Mouse (Mus musculus) stomach, embryonic 15.5 days (tissue): Measurements from ENCODE around the gene Parp14. TPM values are rescaled to one million over a fixed set of nuclear protein-coding genes. Genes with fewer than 3 reads are reported as not detected.

ENCODE experiments used
- ATAC-seq: fragments of 200-750 bp; cut with Nextera tagmentation; 2 replicates; pipeline ENCODE4 v1.8.0; 2017; ENCODE audit warnings: low read depth, moderate number of reproducible peaks, moderate TSS enrichment; ENCODE audit not compliant: insufficient read depth, low FRiP score
- H3K27ac ChIP-seq: fragments of 300-500 bp; sonication (generic); 2 replicates; pipeline ENCODE4 v1.5.1; 2015; ENCODE audit warnings: mild to moderate bottlenecking, inconsistent platforms
- H3K27me3 ChIP-seq: fragments of 300-500 bp; sonication (generic); replicated peaks from 2 replicates; pipeline ENCODE4 v1.6.1; 2015; ENCODE audit warnings: inconsistent platforms
- H3K36me3 ChIP-seq: fragments of 300-500 bp; sonication (generic); 2 replicates; pipeline ENCODE4 v1.6.1; 2015; ENCODE audit warnings: inconsistent platforms
- H3K4me1 ChIP-seq: fragments of 300-500 bp; sonication (generic); 2 replicates; pipeline ENCODE4 v1.6.1; 2015; ENCODE audit warnings: inconsistent platforms
- H3K4me2 ChIP-seq: fragments of 300-500 bp; sonication (generic); 2 replicates; pipeline ENCODE4 v1.6.1; 2015; ENCODE audit warnings: mild to moderate bottlenecking, inconsistent platforms
- H3K4me3 ChIP-seq: fragments of 300-500 bp; sonication (generic); replicated peaks from 2 replicates; pipeline ENCODE4 v1.5.1; 2015; ENCODE audit warnings: inconsistent platforms
- H3K9ac ChIP-seq: fragments of 300-500 bp; sonication (generic); 2 replicates; pipeline ENCODE4 v1.6.1; 2015; ENCODE audit warnings: inconsistent platforms
- H3K9me3 ChIP-seq: fragments of 300-500 bp; sonication (generic); 2 replicates; pipeline ENCODE4 v1.6.1; 2016; ENCODE audit warnings: inconsistent platforms
- WGBS: fragments of 180-500 bp; shearing (Covaris S2); methylation state at CpG from one replicate; pipeline ENCODE4 v1.1.7; 2015; 5-methylcytosine and 5-hydroxymethylcytosine counted together
- polyA plus RNA-seq: library from polyadenylated mRNA; unstranded; fragments of >200 nt; fragmentation: Nextera tagmentation; extraction: Ambion mirVana; gene quantifications from 2 replicates; pipeline ENCODE4 v1.2.1, GENCODE M21; 2015

The Parp14 gene
- 1.8 and 2.3 TPM in 2 replicates for polyA plus RNA-seq

DNA sequence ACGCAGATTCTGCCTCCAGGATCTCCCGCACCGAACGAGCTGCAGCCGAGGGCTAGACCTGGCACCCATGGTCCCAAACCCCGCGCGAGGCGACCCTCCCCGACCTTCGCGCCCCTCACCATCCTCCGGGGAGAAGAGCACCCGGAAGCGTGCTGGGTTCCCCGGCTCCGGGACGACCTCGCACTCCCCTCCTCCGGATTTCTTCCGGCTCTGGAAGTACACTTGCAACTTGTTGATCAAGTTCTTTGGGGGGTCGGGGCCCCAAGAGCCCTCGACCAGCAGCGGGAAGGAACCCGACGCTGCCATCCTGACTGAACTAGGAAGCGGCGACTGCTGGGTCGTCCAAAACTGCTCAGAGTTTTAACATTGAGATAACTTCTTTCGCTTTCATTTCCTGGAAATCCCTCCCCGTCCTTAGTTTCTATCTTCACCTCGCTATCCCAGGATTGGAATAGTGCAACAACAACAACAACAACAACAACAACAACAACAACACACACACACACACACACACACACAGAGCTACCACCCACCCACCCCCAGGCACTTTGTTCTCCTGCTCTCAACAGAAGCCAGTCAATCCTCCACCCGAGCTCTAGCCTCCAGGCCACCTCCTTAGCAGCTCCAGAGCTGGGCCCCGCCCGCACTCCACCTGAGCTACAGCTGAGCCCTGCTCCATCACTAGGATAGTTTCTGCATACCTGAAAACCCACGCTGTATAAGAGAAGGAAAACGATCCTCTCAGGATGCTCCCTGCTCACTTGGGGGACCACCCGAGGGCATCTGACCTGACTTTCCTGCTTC is at the start of gene Parp14:
TSS of gene Parp14 (minus strand) at position 497 of the 804 bp plus-strand sequence.
- Histone ChIP-seq H3K4me3 (peak within 1 kb of the TSS; percentile 75), H3K4me2 (peak within 1 kb of the TSS; percentile 76), H3K9ac (peak within 1 kb of the TSS; percentile 60), H3K27ac (no peak within 1 kb of the TSS), H3K4me1 (0 out of 2 replicates have a peak, but pooled peaks cover 4% of the 10 kb centered on the region), H3K36me3 (no peaks in the 10 kb centered on the region), H3K27me3 (no peaks in the 10 kb centered on the region), H3K9me3 (no peaks in the 10 kb centered on the region)
- ATAC-seq, result peak; percentile 79
- WGBS, result 1% methylated on average over 37 of the region's 38 CpGs

DNA sequence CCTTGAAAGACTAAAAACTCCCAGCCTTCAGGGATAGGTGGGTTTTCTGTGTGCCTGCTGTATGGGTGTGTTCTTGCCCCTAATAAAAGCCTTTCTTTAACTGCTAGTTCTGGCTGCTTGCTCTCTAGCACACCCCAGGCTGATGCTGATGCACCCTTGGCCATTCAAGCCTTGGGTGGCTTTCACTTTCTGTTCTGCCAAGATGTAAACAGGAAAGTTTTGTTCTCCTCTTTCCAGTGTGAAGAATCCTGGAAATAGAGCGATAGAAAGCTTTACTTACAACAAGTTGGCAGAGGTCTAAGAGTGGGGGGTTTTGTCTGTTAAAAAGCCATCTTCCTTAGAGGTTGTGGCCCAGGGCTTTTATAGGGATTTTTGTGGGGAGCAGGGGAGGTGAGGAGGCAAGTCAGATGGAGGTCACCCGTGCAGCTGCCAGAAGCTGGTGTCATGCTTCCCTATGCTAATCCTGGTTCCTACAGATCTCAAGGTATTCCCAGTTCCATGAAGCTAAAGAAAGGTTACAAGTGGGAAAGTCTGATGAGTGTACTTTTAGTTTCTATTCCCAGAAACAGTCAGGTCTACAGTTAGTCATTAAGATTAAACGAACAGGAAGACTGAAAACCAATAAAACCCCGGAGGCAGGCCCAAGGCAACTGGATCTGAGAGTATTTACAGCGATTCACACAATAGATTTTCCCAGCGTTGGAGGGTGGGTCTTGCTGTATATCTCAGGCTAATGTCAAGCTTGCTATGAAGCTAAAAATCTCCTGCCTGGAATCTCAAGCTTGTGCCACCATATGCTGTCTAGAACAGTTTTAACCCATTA is 47.6 kb upstream of the Parp14 start:
- Histone ChIP-seq H3K4me3 (no peak overlapping the region), H3K9me3 (no peaks in the 10 kb centered on the region), H3K9ac (no peak overlapping the region), H3K36me3 (no peaks in the 10 kb centered on the region), H3K4me1 (no peaks in the 10 kb centered on the region), H3K27me3 (no peaks in the 10 kb centered on the region), H3K4me2 (no peak overlapping the region), H3K27ac (no peak overlapping the region)
- WGBS, result 81% methylated on average over 6 of the region's 6 CpGs
- no peak for ATAC-seq

DNA sequence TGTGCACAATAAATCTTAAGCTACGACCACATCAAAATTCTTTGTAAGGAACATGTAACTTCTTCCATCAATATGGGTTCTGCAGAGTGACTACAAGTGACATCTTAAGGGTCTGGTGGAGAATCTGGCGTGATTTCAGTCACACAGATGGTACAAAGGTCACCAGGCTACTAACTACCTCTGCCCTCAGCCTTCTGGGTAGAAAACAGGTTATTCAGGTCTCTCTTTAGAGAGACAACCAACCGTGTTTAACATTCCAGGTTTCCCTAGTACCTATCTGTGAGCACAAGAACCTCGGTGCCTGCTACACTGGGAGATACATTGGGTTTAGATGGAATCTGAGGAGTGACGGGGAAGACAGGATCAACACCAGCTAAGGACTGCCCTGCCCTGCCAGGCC is 43.0 kb upstream of the Parp14 start:
- Histone ChIP-seq H3K4me2 (no peak overlapping the region), H3K4me1 (no peaks in the 10 kb centered on the region), H3K9ac (no peak overlapping the region), H3K27me3 (no peaks in the 10 kb centered on the region), H3K36me3 (no peaks in the 10 kb centered on the region), H3K27ac (no peak overlapping the region), H3K4me3 (no peak overlapping the region), H3K9me3 (no peaks in the 10 kb centered on the region)
- 56% methylated on average over 5 of the region's 5 CpGs for WGBS
- ATAC-seq, result no peak; the same call in 1 of the 2 replicates

DNA sequence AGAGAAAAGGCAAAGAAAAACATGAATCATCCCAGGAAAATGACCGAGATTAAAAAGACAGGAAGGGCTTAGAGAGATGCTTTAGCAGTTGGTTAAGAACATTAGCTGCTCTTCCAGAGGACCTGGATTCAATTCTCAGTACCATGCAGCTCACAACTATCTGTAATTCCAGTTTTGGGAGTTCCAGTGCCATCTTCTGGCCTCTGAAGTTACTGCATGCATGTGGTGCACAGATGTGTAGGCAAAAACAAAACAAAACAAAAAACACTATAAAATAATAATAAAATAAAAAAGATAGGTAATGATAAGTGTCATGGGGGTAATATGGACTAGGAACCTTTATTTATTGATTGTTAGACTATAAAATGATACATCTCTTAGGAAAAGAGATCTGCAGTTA is 42.2 kb upstream of the Parp14 start:
- no peak overlapping the region for H3K27ac ChIP-seq
- H3K4me2 ChIP-seq, result no peak overlapping the region
- no peak for ATAC-seq
- no peak overlapping the region for H3K9ac ChIP-seq
- H3K36me3 ChIP-seq, result no peaks in the 10 kb centered on the region
- WGBS, result 54% methylated on average over 1 of the region's 1 CpGs
- no peaks in the 10 kb centered on the region for H3K9me3 ChIP-seq
- H3K4me1 ChIP-seq, result no peaks in the 10 kb centered on the region
- no peaks in the 10 kb centered on the region for H3K27me3 ChIP-seq
- no peak overlapping the region for H3K4me3 ChIP-seq

DNA sequence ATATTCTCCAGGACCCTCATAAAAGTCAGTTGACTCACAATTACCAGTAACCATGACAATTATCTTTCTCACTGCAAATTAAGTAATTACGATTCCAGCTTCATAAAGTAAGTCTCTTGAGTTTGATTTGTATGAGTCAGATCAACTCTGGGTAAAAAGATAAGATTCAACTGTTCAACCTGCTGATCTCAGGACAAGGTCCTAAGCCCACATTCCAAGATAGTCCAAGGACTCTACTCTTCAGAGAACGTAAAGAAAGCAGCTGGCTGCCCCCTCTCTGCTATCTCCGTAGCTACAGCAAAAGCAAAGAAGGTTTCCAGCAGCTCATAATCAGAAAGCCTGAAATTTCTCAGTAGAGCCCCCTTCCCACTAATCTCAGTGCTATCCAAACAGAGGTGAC is 40.1 kb upstream of the Parp14 start:
- H3K27me3 ChIP-seq, result no peaks in the 10 kb centered on the region
- no peak overlapping the region for H3K4me3 ChIP-seq
- ATAC-seq, result no peak
- no peak overlapping the region for H3K9ac ChIP-seq
- no peak overlapping the region for H3K4me2 ChIP-seq
- 68% methylated on average over 3 of the region's 3 CpGs for WGBS
- no peaks in the 10 kb centered on the region for H3K9me3 ChIP-seq
- no peaks in the 10 kb centered on the region for H3K4me1 ChIP-seq
- H3K36me3 ChIP-seq, result no peaks in the 10 kb centered on the region
- H3K27ac ChIP-seq, result no peak overlapping the region

DNA sequence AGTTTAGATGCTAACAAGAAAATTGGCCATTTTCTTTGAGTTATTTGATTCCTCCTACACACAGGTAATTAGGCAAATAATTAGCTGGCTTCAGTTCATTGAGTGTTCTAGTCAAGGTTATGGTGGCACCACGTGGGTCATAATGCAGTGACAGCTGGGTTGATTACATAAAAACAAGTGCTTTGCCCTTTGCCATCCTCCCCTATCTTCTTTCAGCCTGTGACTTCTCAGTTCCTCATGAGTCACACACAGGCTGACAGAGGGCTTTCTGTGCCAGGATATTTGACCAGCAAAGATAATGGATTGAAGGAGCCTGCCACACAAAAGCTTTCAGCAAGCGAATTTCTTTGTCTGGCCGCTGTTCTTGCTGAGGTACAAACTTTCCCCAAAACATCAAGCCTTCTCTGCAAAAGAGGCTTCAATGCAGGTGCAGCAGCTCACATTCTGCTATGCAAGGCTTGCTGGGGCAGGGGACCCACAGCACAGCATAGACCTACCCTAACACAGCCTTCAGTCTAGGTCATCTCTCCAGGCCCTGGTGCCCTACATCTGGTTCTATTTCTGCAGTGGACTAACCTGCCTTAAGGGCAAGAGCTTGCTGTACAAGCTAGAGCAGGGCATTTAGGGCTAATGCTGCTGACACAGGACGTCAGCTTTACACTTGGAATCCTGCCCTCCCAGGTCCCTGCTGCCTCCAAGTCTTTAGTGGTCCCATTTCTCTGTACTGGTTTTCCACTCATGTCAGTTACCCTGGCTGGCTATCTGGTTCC is 36.3 kb upstream of the Parp14 start:
- Histone ChIP-seq H3K4me2 (no peak overlapping the region), H3K9me3 (no peaks in the 10 kb centered on the region), H3K27me3 (no peaks in the 10 kb centered on the region), H3K4me3 (no peak overlapping the region), H3K9ac (no peak overlapping the region), H3K4me1 (no peaks in the 10 kb centered on the region), H3K36me3 (no peaks in the 10 kb centered on the region), H3K27ac (no peak overlapping the region)
- WGBS, result 50% methylated on average over 4 of the region's 4 CpGs
- ATAC-seq, result no peak

DNA sequence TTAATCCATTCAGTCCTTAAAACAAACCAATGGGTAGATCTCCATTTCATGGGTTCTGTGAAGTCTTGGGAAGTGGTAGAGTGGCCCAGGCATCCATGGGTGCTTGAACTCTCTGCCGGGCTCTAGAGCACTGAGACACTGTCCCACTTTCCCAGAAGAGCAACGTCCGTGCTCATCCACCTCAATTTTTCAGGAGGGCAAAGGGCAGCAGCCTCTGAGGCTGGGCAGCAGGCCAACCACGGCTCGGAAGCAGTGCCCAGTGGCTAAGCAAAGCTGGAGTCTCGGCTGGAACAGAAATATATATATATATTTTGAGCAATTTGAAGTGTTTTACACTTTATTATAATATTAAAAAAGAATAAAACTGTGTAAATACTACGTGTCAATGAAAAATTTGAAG is 35.5 kb upstream of the Parp14 start:
- no peak overlapping the region for H3K27ac ChIP-seq
- ATAC-seq, result no peak
- no peaks in the 10 kb centered on the region for H3K36me3 ChIP-seq
- H3K27me3 ChIP-seq, result no peaks in the 10 kb centered on the region
- WGBS, result 67% methylated on average over 7 of the region's 7 CpGs
- H3K4me2 ChIP-seq, result no peak overlapping the region
- H3K9me3 ChIP-seq, result no peaks in the 10 kb centered on the region
- no peaks in the 10 kb centered on the region for H3K4me1 ChIP-seq
- no peak overlapping the region for H3K9ac ChIP-seq
- no peak overlapping the region for H3K4me3 ChIP-seq

DNA sequence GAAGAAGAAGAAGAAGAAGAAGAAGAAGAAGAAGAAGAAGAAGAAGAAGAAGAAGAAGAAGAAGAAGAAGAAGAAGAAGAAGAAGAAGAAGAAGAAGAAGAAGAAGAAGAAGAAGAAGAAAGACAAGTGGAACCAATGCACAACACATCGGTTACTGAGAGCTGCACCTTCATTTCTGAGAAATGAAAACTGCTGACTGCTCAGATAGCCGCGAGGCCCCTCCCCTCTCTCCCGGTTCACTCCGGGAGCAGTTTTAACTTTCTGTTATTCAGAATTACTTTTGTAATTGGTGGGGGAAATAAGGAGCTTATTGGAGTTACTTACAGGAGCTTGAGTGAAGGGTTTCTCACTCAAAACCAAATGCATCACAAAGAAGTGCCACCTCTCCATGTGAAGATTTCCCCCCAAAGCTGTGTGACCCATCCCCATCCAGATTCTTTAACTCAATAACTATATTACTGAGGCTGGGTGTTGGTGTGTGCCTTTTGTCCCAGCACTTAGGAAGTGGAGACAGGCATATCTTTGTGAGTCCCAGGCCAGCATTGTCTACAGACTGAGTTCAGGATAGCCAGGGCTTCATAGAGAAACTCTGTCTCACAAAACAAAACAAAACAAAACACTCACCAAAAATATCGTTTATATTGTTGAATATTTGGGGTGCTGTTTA is 34.6 kb upstream of the Parp14 start:
- no peak overlapping the region for H3K4me3 ChIP-seq
- ATAC-seq, result no peak
- H3K36me3 ChIP-seq, result no peaks in the 10 kb centered on the region
- H3K4me2 ChIP-seq, result no peak overlapping the region
- H3K4me1 ChIP-seq, result no peaks in the 10 kb centered on the region
- H3K27me3 ChIP-seq, result no peaks in the 10 kb centered on the region
- no peak overlapping the region for H3K27ac ChIP-seq
- no peak overlapping the region for H3K9ac ChIP-seq
- no peaks in the 10 kb centered on the region for H3K9me3 ChIP-seq
- WGBS, result 68% methylated on average over 6 of the region's 6 CpGs

DNA sequence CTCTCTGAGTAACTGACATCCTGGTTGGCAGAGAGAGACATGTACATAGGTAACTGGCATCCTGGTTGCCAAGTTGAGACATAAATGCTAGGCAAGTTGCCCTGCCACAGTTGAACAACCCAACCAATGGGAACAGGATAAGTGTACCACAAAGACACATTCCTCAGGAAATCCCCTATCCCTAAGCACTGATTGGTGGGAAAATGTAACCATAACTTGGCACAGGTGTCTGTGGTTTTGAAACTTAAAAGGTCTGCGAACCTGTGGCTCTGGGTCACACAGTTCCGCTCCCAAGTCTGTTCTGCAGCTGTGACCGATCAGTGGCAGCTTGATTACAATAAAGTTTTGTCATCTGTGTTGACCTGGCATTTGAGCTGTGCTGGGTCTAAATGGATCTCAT is 34.0 kb upstream of the Parp14 start:
- no peak overlapping the region for H3K4me2 ChIP-seq
- no peak overlapping the region for H3K9ac ChIP-seq
- H3K27ac ChIP-seq, result no peak overlapping the region
- H3K36me3 ChIP-seq, result no peaks in the 10 kb centered on the region
- H3K4me1 ChIP-seq, result no peaks in the 10 kb centered on the region
- H3K27me3 ChIP-seq, result no peaks in the 10 kb centered on the region
- 81% methylated on average over 3 of the region's 3 CpGs for whole genome bisulfite sequencing
- H3K9me3 ChIP-seq, result no peaks in the 10 kb centered on the region
- ATAC-seq, result no peak
- H3K4me3 ChIP-seq, result no peak overlapping the region

DNA sequence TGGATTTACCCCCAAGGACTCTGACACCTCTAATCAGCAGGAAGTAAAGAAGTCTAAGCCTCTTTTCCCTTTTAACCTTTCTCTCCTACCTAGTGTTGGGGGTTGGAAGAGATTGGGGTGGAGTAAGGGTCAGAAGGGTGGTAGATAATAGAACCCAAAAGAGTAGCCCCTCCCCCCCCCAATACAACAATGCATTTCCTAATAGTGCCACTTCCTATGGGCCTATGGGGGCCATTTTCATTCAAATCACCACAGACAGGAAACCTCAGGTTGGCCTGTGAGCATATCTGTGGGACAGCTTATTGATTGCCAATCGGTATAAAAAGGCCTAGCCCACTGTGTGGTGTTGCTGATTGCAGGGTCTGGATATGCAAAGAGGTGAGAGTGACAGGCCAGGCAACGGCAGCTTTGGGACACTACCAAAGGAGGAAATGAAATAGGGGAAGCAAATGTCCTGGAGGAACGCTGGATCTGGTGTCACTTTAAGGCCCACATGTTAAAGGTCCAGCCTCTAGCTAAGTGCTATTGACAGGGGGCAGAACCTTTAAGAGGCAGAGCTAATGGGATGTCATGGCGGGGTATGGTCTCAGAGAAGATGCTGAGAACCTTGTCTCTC is 32.9 kb upstream of the Parp14 start:
- 72% methylated on average over 4 of the region's 4 CpGs for WGBS
- ATAC-seq, result no peak
- H3K27me3 ChIP-seq, result no peaks in the 10 kb centered on the region
- no peak overlapping the region for H3K9ac ChIP-seq
- no peak overlapping the region for H3K4me2 ChIP-seq
- H3K36me3 ChIP-seq, result no peaks in the 10 kb centered on the region
- no peak overlapping the region for H3K27ac ChIP-seq
- H3K4me1 ChIP-seq, result no peaks in the 10 kb centered on the region
- H3K9me3 ChIP-seq, result no peaks in the 10 kb centered on the region
- no peak overlapping the region for H3K4me3 ChIP-seq

DNA sequence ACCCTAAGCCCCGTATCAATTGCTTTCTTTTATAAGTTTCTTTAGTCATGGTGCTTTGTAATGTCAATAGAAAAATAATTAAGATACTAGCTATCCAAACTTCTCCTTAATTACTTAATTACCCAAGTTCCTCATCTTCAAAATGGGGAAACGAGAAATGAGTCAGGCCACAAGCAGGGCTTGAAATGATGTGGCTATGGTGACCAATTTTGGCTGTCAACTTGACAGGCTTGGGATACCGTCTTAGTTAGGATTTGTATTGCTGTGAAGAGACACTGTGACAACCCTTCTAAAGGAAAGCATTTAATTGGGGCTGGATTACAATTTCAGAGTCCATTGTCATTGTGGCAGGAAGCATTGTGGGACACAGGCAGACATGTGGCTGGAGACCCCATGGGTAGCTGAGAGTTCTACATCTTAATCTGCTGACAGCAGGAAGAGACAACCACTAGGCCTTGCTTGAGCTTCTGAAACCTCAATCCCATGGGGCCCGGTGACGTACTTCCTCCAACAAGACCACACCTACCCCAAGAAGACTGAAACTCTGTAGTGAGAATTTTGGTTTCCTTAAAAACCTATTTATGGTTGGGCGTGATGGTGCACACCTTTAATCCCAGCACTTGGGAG is 31.8 kb upstream of the Parp14 start:
- no peak for ATAC-seq
- H3K4me1 ChIP-seq, result no peaks in the 10 kb centered on the region
- H3K4me2 ChIP-seq, result no peak overlapping the region
- no peaks in the 10 kb centered on the region for H3K27me3 ChIP-seq
- 84% methylated on average over 6 of the region's 6 CpGs for WGBS
- no peak overlapping the region for H3K27ac ChIP-seq
- H3K4me3 ChIP-seq, result no peak overlapping the region
- H3K9me3 ChIP-seq, result no peaks in the 10 kb centered on the region
- no peaks in the 10 kb centered on the region for H3K36me3 ChIP-seq
- no peak overlapping the region for H3K9ac ChIP-seq
